Mouse (Mus musculus) midbrain, embryonic 11.5 days (tissue): ENCODE results near the gene Nup62. TPM values are rescaled to one million over a fixed set of nuclear protein-coding genes. Genes with fewer than 3 reads are reported as not detected.
"Not testable (repeated sequence)": the region's sequence is repeated elsewhere in the genome, so short reads cannot be mapped to it uniquely, and the experiment has no call there.

Experiments used
- ATAC-seq: fragments of 200-750 bp; cut with Nextera tagmentation; 2 replicates; pipeline ENCODE4 v1.8.0; 2017; ENCODE audit warnings: moderate TSS enrichment, moderate library complexity; ENCODE audit not compliant: low FRiP score
- DNase-seq: peaks from one replicate; pipeline ENCODE4 v3.0.0; 2015; ENCODE audit warnings: low spot score; ENCODE audit errors: missing footprints
- H3K27ac ChIP-seq: fragments of 300-500 bp; sonication (generic); 2 replicates; pipeline ENCODE4 v1.5.1; 2014; ENCODE audit warnings: low read depth, low read length
- H3K27me3 ChIP-seq: fragments of 300-500 bp; sonication (generic); 2 replicates; pipeline ENCODE4 v1.6.1; 2014; ENCODE audit warnings: mild to moderate bottlenecking, low read length, moderate library complexity, mixed read lengths; ENCODE audit not compliant: control insufficient read depth, insufficient read depth
- H3K36me3 ChIP-seq: fragments of 300-500 bp; sonication (generic); 2 replicates; pipeline ENCODE4 v1.6.1; 2014; ENCODE audit warnings: mild to moderate bottlenecking, low read length, moderate library complexity, mixed read lengths; ENCODE audit not compliant: control insufficient read depth, insufficient read depth
- H3K4me1 ChIP-seq: fragments of 300-500 bp; sonication (generic); 2 replicates; pipeline ENCODE4 v1.6.1; 2014; ENCODE audit warnings: low read length; ENCODE audit not compliant: control insufficient read depth, insufficient read depth
- H3K4me2 ChIP-seq: fragments of 300-500 bp; sonication (generic); 2 replicates; pipeline ENCODE4 v1.6.1; 2014; ENCODE audit warnings: mild to moderate bottlenecking, moderate library complexity
- H3K4me3 ChIP-seq: fragments of 300-500 bp; sonication (generic); 2 replicates; pipeline ENCODE4 v1.5.1; 2014; ENCODE audit warnings: low read depth, low read length
- H3K9ac ChIP-seq: fragments of 300-500 bp; sonication (generic); 2 replicates; pipeline ENCODE4 v1.6.1; 2014; ENCODE audit warnings: low read length
- H3K9me3 ChIP-seq: fragments of 300-500 bp; sonication (generic); 2 replicates; pipeline ENCODE4 v1.6.1; 2016; ENCODE audit warnings: low read length; ENCODE audit not compliant: control insufficient read depth
- WGBS: fragments of 180-500 bp; shearing (Covaris S2); extraction: QIAGEN DNeasy Blood & Tissue Kit; methylation state at CpG from one replicate; pipeline ENCODE4 v1.1.7; 2014; 5-methylcytosine and 5-hydroxymethylcytosine counted together
- microRNA counts: library from miRNA; unstranded; fragments of <30 nt; microRNA quantifications from one replicate; lab custom pipeline; 2015
- microRNA-seq: library from miRNA; unstranded; fragments of <30 nt; microRNA quantifications from one replicate; pipeline ENCODE4, GENCODE M21; 2017
- polyA plus RNA-seq: library from polyadenylated mRNA; unstranded; fragments of >200 nt; fragmentation: Nextera tagmentation; extraction: Ambion mirVana; gene quantifications from 2 replicates; pipeline ENCODE4 v1.2.1, GENCODE M21; 2014

The Nup62 gene
- polyA plus RNA-seq, 1 experiment from 2014 or later: 64.1 TPM

DNA sequence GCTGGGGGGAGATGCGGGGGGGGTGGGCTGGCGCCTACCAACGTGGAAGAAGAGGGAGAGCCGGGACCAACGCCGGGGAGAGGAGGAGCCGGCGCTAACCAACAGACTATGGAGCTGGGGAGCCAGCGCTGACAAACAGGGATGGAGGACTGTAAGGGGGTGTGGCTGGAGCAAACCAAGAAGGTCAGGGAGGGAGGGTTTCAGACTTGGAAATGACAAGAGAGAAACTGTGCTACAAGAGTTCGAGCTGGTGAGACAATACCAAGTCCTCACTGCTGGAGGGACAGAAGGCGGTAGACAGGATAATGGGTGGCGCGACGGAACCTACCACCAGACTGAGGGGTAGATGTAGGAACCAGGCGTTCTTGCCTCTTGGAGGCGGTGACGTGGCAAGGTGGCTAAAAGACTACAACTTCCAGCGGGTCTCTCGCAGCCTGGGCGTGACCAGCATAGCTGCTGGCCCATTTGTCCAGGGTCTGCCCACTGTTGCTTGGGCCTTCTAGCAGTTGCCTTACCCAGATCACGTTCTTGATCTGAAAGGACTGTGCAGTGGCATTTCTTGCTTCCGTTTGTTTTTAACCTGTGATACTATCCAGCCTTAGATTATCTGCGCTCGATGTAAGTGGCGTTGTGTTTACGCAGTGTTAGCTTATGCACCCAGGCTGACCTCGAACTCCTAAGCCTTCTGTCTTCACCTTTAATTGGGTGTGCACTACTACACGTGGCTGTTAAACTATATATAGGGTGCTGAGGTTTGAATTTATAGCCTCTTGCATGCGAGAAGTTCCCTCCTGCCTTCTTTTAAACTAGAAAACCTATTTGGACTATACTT is 54.0 kb downstream of the Nup62 start, which contains the start of gene Ptov1:
Gene Ptov1 (minus strand): TSS at position 92 of the 832 bp plus-strand sequence.
- Histone ChIP-seq H3K4me1 (peaks cover 28% of the 10 kb centered on the region), H3K9me3 (no peaks in the 10 kb centered on the region), H3K27ac (peak within 1 kb of the TSS; percentile 100), H3K27me3 (no peaks in the 10 kb centered on the region), H3K4me2 (peak within 1 kb of the TSS; percentile 92), H3K36me3 (0 out of 2 replicates have a peak, but pooled peaks cover 5% of the 10 kb centered on the region), H3K4me3 (peak within 1 kb of the TSS; percentile 97), H3K9ac (peak within 1 kb of the TSS; percentile 99)
- ATAC-seq (peak; percentile 94), DNase-seq (peak; percentile 99)
- 12% methylated on average over 29 of the region's 29 CpGs for WGBS

DNA sequence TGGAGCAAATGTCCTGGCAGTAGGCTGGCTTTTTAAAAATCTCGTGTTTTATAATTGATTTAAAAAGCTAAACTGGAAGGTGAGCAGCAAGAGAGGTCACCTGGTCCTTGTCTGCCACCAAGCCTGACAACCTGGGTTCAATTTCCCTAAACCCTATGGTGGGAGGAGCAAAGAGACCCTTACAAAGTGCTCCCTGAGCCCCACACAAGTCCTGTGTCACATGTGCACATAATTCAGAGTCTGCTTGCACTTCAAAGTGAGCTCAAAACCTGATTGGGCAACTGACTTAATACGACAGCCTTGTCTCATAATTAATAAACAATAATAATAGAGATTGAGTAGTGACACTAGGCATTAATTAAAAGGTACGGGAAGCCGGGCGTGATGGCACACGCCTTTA is 54.7 kb downstream of the Nup62 start:
- H3K9me3 ChIP-seq: no peaks in the 10 kb centered on the region
- peak overlapping the region; percentile 92; the same call in 1 of the 2 replicates for H3K4me2 ChIP-seq
- ATAC-seq: no peak
- H3K4me3 ChIP-seq: peak overlapping the region; percentile 97
- DNase-seq: no peak
- WGBS: 87% methylated on average over 6 of the region's 6 CpGs
- peak overlapping the region; percentile 100 for H3K27ac ChIP-seq
- H3K9ac ChIP-seq: peak overlapping the region; percentile 99; the same call in 1 of the 2 replicates
- 0 out of 2 replicates have a peak, but pooled peaks cover 3% of the 10 kb centered on the region for H3K36me3 ChIP-seq
- peaks cover 28% of the 10 kb centered on the region for H3K4me1 ChIP-seq
- no peaks in the 10 kb centered on the region for H3K27me3 ChIP-seq

DNA sequence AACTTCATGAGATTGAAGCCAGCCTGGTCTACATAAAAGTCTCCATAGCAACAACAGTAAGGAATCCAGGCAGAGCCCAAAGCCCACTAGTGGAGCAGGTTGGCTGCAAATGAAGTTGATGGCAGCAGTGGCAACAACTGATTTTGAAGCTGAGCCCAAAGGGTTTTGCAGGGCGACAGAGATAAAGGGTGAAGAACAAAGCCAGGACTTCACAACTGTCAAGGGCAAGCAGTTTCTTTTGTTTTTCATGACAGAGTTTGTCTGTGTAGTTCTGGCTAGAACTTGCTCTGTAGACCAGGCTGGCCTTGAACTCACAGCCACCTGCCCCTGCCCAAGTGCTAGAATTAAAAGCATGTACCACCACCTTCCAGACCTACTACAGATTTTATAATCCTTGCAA is 55.3 kb downstream of the Nup62 start:
- no peak overlapping the region for H3K27ac ChIP-seq
- H3K4me3 ChIP-seq: no peak overlapping the region
- peaks cover 28% of the 10 kb centered on the region for H3K4me1 ChIP-seq
- 36% methylated on average over 1 of the region's 1 CpGs for WGBS
- no peak overlapping the region for H3K4me2 ChIP-seq
- DNase-seq: no peak
- H3K27me3 ChIP-seq: no peaks in the 10 kb centered on the region
- no peak overlapping the region for H3K9ac ChIP-seq
- no peaks in the 10 kb centered on the region; the same call in 1 of the 2 replicates for H3K36me3 ChIP-seq
- H3K9me3 ChIP-seq: no peaks in the 10 kb centered on the region
- ATAC-seq: no peak

- not testable (repeated sequence) for H3K4me2 ChIP-seq, H3K36me3 ChIP-seq, H3K4me3 ChIP-seq, H3K27me3 ChIP-seq, H3K9ac ChIP-seq, DNase-seq, H3K9me3 ChIP-seq, H3K27ac ChIP-seq, ATAC-seq
- 90% methylated on average over 2 of the region's 2 CpGs for WGBS
- H3K4me1 ChIP-seq: peaks cover 24% of the 10 kb centered on the region
Measured at GRCm38 (mm10) chr7:44871774-44872173, 55.9 kb downstream of the Nup62 start.

DNA sequence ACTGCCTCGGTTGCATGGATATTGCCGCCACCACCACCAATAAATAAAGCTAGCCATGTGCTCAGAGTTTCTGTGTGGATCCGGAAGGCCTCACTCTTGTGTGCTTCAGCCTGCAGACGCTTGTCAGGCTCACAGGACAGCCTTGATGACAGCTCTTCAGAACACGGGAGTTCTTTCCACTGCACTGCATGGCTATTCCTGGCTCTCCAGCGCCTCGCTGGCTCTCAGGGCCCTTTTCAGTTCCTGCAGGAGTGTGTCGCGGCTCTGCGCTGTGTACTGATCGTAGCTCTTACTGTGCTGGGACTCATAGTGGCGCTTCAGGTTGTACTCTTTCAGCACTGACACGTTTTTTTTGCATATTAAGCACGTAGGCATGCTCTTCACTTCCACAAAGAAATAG is 61.9 kb downstream of the Nup62 start:
- WGBS: 90% methylated on average over 14 of the region's 14 CpGs
- Histone ChIP-seq H3K4me1 (no peaks in the 10 kb centered on the region), H3K27me3 (no peaks in the 10 kb centered on the region), H3K36me3 (peaks cover 49% of the 10 kb centered on the region), H3K9ac (no peak overlapping the region), H3K4me2 (no peak overlapping the region), H3K27ac (no peak overlapping the region), H3K4me3 (no peak overlapping the region), H3K9me3 (no peaks in the 10 kb centered on the region)
- DNase-seq (no peak), ATAC-seq (no peak)

MicroRNA genes within 50 kb of the gene (microRNA counts, 519-probe panel; counts per million panel counts)
- microRNA mmu-miR-707 (lab: Ali Mortazavi, UCI): not detected

Small RNA genes within 50 kb of the gene (microRNA-seq; reads per million reads assigned to microRNA genes)
- gene Mir707: not detected

Other genes starting within 250 kb of the Nup62 start
- 0.21 and 0.33 TPM in 2 replicates for gene Napsa, start 243.7 kb upstream of the Nup62 start, polyA plus RNA-seq
- 0.86 and 1.3 TPM in 2 replicates for gene Kcnc3, start 225.4 kb upstream of the Nup62 start, polyA plus RNA-seq
- 1.1 and 1.3 TPM in 2 replicates for gene Myh14, start 145.2 kb upstream of the Nup62 start, polyA plus RNA-seq
- gene Izumo2, start 107.3 kb upstream of the Nup62 start, polyA plus RNA-seq: not detected in 2 replicates
- gene Vrk3, start 67.7 kb upstream of the Nup62 start, polyA plus RNA-seq: 41.7 and 43.4 TPM in 2 replicates
- 2.7 and 4.3 TPM in 2 replicates for gene Zfp473, start 65.0 kb upstream of the Nup62 start, polyA plus RNA-seq
- gene Il4i1, start 299 bp downstream of the Nup62 start, polyA plus RNA-seq: 0.84 and 1.2 TPM in 2 replicates
- gene Atf5, start 570 bp downstream of the Nup62 start, polyA plus RNA-seq: 2.8 and 3.3 TPM in 2 replicates
- gene Akt1s1, start 32.9 kb downstream of the Nup62 start, polyA plus RNA-seq: 31.8 and 34.3 TPM in 2 replicates
- gene Tbc1d17, start 33.0 kb downstream of the Nup62 start, polyA plus RNA-seq: 63.4 and 69.4 TPM in 2 replicates
- 26.1 and 28.6 TPM in 2 replicates for gene Pnkp, start 41.1 kb downstream of the Nup62 start, polyA plus RNA-seq
- gene Ptov1, start 53.7 kb downstream of the Nup62 start, polyA plus RNA-seq: 316 and 350 TPM in 2 replicates
- 69.5 and 75.4 TPM in 2 replicates for gene Med25, start 76.6 kb downstream of the Nup62 start, polyA plus RNA-seq
- 18.8 and 23.1 TPM in 2 replicates for gene Fuz, start 80.0 kb downstream of the Nup62 start, polyA plus RNA-seq
- 68.0 and 74.8 TPM in 2 replicates for gene Ap2a1, start 113.4 kb downstream of the Nup62 start, polyA plus RNA-seq
- 0.07 TPM in 1 of 2 replicates, not detected in the other for gene Tsks, start 127.1 kb downstream of the Nup62 start, polyA plus RNA-seq
- 20.8 and 21.8 TPM in 2 replicates for gene Cpt1c, start 158.8 kb downstream of the Nup62 start, polyA plus RNA-seq
- gene Prmt1, start 170.5 kb downstream of the Nup62 start, polyA plus RNA-seq: 276 and 281 TPM in 2 replicates
- 55.6 and 65.9 TPM in 2 replicates for gene Irf3, start 181.6 kb downstream of the Nup62 start, polyA plus RNA-seq
- gene Bcl2l12, start 182.6 kb downstream of the Nup62 start, polyA plus RNA-seq: 56.0 and 62.2 TPM in 2 replicates
- gene Scaf1, start 200.3 kb downstream of the Nup62 start, polyA plus RNA-seq: 43.6 and 44.4 TPM in 2 replicates
- 18.6 and 22.2 TPM in 2 replicates for gene Rras, start 201.9 kb downstream of the Nup62 start, polyA plus RNA-seq
- 9.6 and 12.2 TPM in 2 replicates for gene Prr12, start 236.8 kb downstream of the Nup62 start, polyA plus RNA-seq
- gene Nosip, start 246.3 kb downstream of the Nup62 start, polyA plus RNA-seq: 53.2 and 56.7 TPM in 2 replicates
- gene Prrg2, start 246.6 kb downstream of the Nup62 start, polyA plus RNA-seq: 12.7 and 13.5 TPM in 2 replicates